Mouse (Mus musculus): ENCODE results near the gene Mettl9.

Gene Mettl9

GRCm38 (mm10) chr7:121111321-121111720 is 77.1 kb downstream of the Mettl9 start:
- DNase-seq = peak; percentile 89

GRCm38 (mm10) chr7:121111762-121112161 is 77.5 kb downstream of the Mettl9 start:
- no peak for DNase-seq

GRCm38 (mm10) chr7:121120143-121120818 is 86.0 kb downstream of the Mettl9 start:
- peak; percentile 98 for DNase-seq
